Mouse (Mus musculus): ENCODE data around the gene Ttc29.

Gene Ttc29

GRCm38 (mm10) chr8:78213074-78213473 is at the start of gene Ttc29:
Gene Ttc29 (plus strand): TSS chr8:78213297.
- no peak for DNase-seq (ENCODE audit: low spot score in 2 of 2)

GRCm38 (mm10) chr8:78171351-78171750 is 41.7 kb upstream of the Ttc29 start:
- no peak for DNase-seq (ENCODE audit: low spot score in 2 of 2)

GRCm38 (mm10) chr8:78182654-78183053 is 30.4 kb upstream of the Ttc29 start:
- DNase-seq (ENCODE audit: low spot score in 2 of 2): no peak

GRCm38 (mm10) chr8:78183414-78183813 is 29.7 kb upstream of the Ttc29 start:
- DNase-seq (ENCODE audit: low spot score in 2 of 2): no peak

- DNase-seq (ENCODE audit: low spot score in 2 of 2): no peak
Measured at GRCm38 (mm10) chr8:78187087-78187486, 26.0 kb upstream of the Ttc29 start.

GRCm38 (mm10) chr8:78204229-78204628 is 8.9 kb upstream of the Ttc29 start:
- DNase-seq (ENCODE audit: low spot score in 2 of 2): no peak

GRCm38 (mm10) chr8:78210424-78210823 is 2.7 kb upstream of the Ttc29 start:
- no peak for DNase-seq (ENCODE audit: low spot score in 2 of 2)

- DNase-seq (ENCODE audit: low spot score in 2 of 2): no peak
Measured at GRCm38 (mm10) chr8:78214645-78215044, 1.5 kb downstream of the Ttc29 start.

- DNase-seq (ENCODE audit: low spot score in 2 of 2): no peak
Measured at GRCm38 (mm10) chr8:78226087-78226486, 13.0 kb downstream of the Ttc29 start.

- DNase-seq (ENCODE audit: low spot score in 2 of 2): no peak
Measured at GRCm38 (mm10) chr8:78230721-78231120, 17.6 kb downstream of the Ttc29 start.

- no peak for DNase-seq (ENCODE audit: low spot score in 2 of 2)
Measured at GRCm38 (mm10) chr8:78232870-78233707, 20.0 kb downstream of the Ttc29 start.

- DNase-seq (ENCODE audit: low spot score in 2 of 2): no peak
Measured at GRCm38 (mm10) chr8:78233708-78234201, 20.7 kb downstream of the Ttc29 start.

GRCm38 (mm10) chr8:78237972-78238675 is 25.0 kb downstream of the Ttc29 start:
- DNase-seq (ENCODE audit: low spot score in 2 of 2): no peak

- DNase-seq (ENCODE audit: low spot score in 2 of 2): no peak
Measured at GRCm38 (mm10) chr8:78251115-78251514, 38.0 kb downstream of the Ttc29 start.

GRCm38 (mm10) chr8:78254374-78254773 is 41.3 kb downstream of the Ttc29 start:
- DNase-seq (ENCODE audit: low spot score in 2 of 2): no peak

GRCm38 (mm10) chr8:78255011-78255410 is 41.9 kb downstream of the Ttc29 start:
- DNase-seq (ENCODE audit: low spot score in 2 of 2): no peak

GRCm38 (mm10) chr8:78265506-78265905 is 52.4 kb downstream of the Ttc29 start:
- no peak for DNase-seq (ENCODE audit: low spot score in 2 of 2)

GRCm38 (mm10) chr8:78266231-78266630 is 53.1 kb downstream of the Ttc29 start:
- no peak for DNase-seq (ENCODE audit: low spot score in 2 of 2)

- no peak for DNase-seq (ENCODE audit: low spot score in 2 of 2)
Measured at GRCm38 (mm10) chr8:78267894-78268411, 54.9 kb downstream of the Ttc29 start.

GRCm38 (mm10) chr8:78269281-78269680 is 56.2 kb downstream of the Ttc29 start:
- DNase-seq (ENCODE audit: low spot score in 2 of 2): no peak

GRCm38 (mm10) chr8:78271391-78271790 is 58.3 kb downstream of the Ttc29 start:
- DNase-seq (ENCODE audit: low spot score in 2 of 2): no peak

GRCm38 (mm10) chr8:78276120-78276519 is 63.0 kb downstream of the Ttc29 start:
- DNase-seq (ENCODE audit: low spot score in 2 of 2): no peak

- DNase-seq (ENCODE audit: low spot score in 2 of 2): no peak
Measured at GRCm38 (mm10) chr8:78277411-78277810, 64.3 kb downstream of the Ttc29 start.
